Mouse (Mus musculus): ENCODE data around the gene Fbrsl1. TPM values are rescaled to one million over a fixed set of nuclear protein-coding genes. Genes with fewer than 3 reads are reported as not detected.

Gene Fbrsl1
- polyA plus RNA-seq, 1 experiment: 64.9 TPM

- Histone ChIP-seq H3K4me1 (ENCODE audit: control insufficient read depth, insufficient read depth, low read length) (peaks cover 6% of the 10 kb centered on the region; the same call in 1 of the 2 replicates), H3K4me3 (replicated peaks; ENCODE audit: extremely low read depth, low read depth, low read length) (no peak overlapping the region)
- WGBS: 77% methylated on average over 1 of the region's 1 CpGs
- TF ChIP-seq CTCF (IDR thresholded peaks at IDR 0.05; ENCODE audit: insufficient read depth, low read length): no peak
- no peak for DNase-seq
Observed at GRCm38 (mm10) chr5:110418523-110418911, 29.8 kb downstream of the Fbrsl1 start.

GRCm38 (mm10) chr5:110417756-110418522, 30.4 kb downstream of the Fbrsl1 start:
- TF ChIP-seq POLR2A (IDR thresholded peaks at IDR 0.05; ENCODE audit: borderline replicate concordance, extremely low read depth, low read depth, low read length) (no peak), CTCF (IDR thresholded peaks at IDR 0.05; ENCODE audit: insufficient read depth, low read length) (no peak)
- peaks cover 6% of the 10 kb centered on the region; the same call in 1 of the 2 replicates for H3K4me1 ChIP-seq (ENCODE audit: control insufficient read depth, insufficient read depth, low read length)
- WGBS: 68% methylated on average over 14 of the region's 14 CpGs

GRCm38 (mm10) chr5:110416825-110417401, 31.4 kb downstream of the Fbrsl1 start:
- DNase-seq: no peak
- Histone ChIP-seq H3K4me1 (ENCODE audit: control insufficient read depth, insufficient read depth, low read length) (peaks cover 6% of the 10 kb centered on the region; the same call in 1 of the 2 replicates), H3K4me3 (replicated peaks; ENCODE audit: extremely low read depth, low read depth, low read length) (no peak overlapping the region)
- WGBS: 56% methylated on average over 7 of the region's 7 CpGs
- TF ChIP-seq CTCF (IDR thresholded peaks at IDR 0.05; ENCODE audit: insufficient read depth, low read length) (no peak), POLR2A (IDR thresholded peaks at IDR 0.05; ENCODE audit: borderline replicate concordance, extremely low read depth, low read depth, low read length) (no peak)

More at GRCm38 (mm10) chr5:110417756-110418522, 30.4 kb downstream of the Fbrsl1 start:
- no peak overlapping the region for H3K4me3 ChIP-seq (replicated peaks; ENCODE audit: extremely low read depth, low read depth, low read length)
- DNase-seq: no peak

GRCm38 (mm10) chr5:110415806-110416700, 32.2 kb downstream of the Fbrsl1 start:
- WGBS: 72% methylated on average over 12 of the region's 13 CpGs
- TF ChIP-seq CTCF (IDR thresholded peaks at IDR 0.05; ENCODE audit: insufficient read depth, low read length): no peak
- DNase-seq: no peak

GRCm38 (mm10) chr5:110415022-110415421, 33.3 kb downstream of the Fbrsl1 start:
- no peak overlapping the region for H3K4me3 ChIP-seq (replicated peaks; ENCODE audit: extremely low read depth, low read depth, low read length)
- DNase-seq: no peak
- 78% methylated on average over 5 of the region's 5 CpGs for WGBS
- no peak for TF ChIP-seq CTCF (IDR thresholded peaks at IDR 0.05; ENCODE audit: insufficient read depth, low read length)
- TF ChIP-seq POLR2A (IDR thresholded peaks at IDR 0.05; ENCODE audit: borderline replicate concordance, extremely low read depth, low read depth, low read length): no peak
- no peaks in the 10 kb centered on the region for H3K4me1 ChIP-seq (ENCODE audit: control insufficient read depth, insufficient read depth, low read length)

More at GRCm38 (mm10) chr5:110415806-110416700, 32.2 kb downstream of the Fbrsl1 start:
- no peak overlapping the region for H3K4me3 ChIP-seq (replicated peaks; ENCODE audit: extremely low read depth, low read depth, low read length)
- no peaks in the 10 kb centered on the region for H3K4me1 ChIP-seq (ENCODE audit: control insufficient read depth, insufficient read depth, low read length)

- H3K4me1 ChIP-seq (ENCODE audit: control insufficient read depth, insufficient read depth, low read length): no peaks in the 10 kb centered on the region
- TF ChIP-seq CTCF (IDR thresholded peaks at IDR 0.05; ENCODE audit: insufficient read depth, low read length): no peak
- no peak for TF ChIP-seq POLR2A (IDR thresholded peaks at IDR 0.05; ENCODE audit: borderline replicate concordance, extremely low read depth, low read depth, low read length)
- 85% methylated on average over 14 of the region's 14 CpGs for WGBS
- no peak overlapping the region for H3K4me3 ChIP-seq (replicated peaks; ENCODE audit: extremely low read depth, low read depth, low read length)
- DNase-seq: no peak
Observed at GRCm38 (mm10) chr5:110413018-110413417, 35.3 kb downstream of the Fbrsl1 start.

- no peak for DNase-seq
- 82% methylated on average over 5 of the region's 5 CpGs for whole genome bisulfite sequencing
- Histone ChIP-seq H3K4me1 (ENCODE audit: control insufficient read depth, insufficient read depth, low read length) (no peaks in the 10 kb centered on the region), H3K4me3 (replicated peaks; ENCODE audit: extremely low read depth, low read depth, low read length) (no peak overlapping the region)
- TF ChIP-seq POLR2A (IDR thresholded peaks at IDR 0.05; ENCODE audit: borderline replicate concordance, extremely low read depth, low read depth, low read length): no peak
- no peak for TF ChIP-seq CTCF (IDR thresholded peaks at IDR 0.05; ENCODE audit: insufficient read depth, low read length)
Observed at GRCm38 (mm10) chr5:110410386-110410785, 37.9 kb downstream of the Fbrsl1 start.

- H3K4me3 ChIP-seq (replicated peaks; ENCODE audit: extremely low read depth, low read depth, low read length): no peak overlapping the region
- no peak for DNase-seq
- 90% methylated on average over 2 of the region's 2 CpGs for WGBS
- H3K4me1 ChIP-seq (ENCODE audit: control insufficient read depth, insufficient read depth, low read length): no peaks in the 10 kb centered on the region
- no peak for TF ChIP-seq POLR2A (IDR thresholded peaks at IDR 0.05; ENCODE audit: borderline replicate concordance, extremely low read depth, low read depth, low read length)
- TF ChIP-seq CTCF (IDR thresholded peaks at IDR 0.05; ENCODE audit: insufficient read depth, low read length): no peak
Observed at GRCm38 (mm10) chr5:110408967-110409366, 39.3 kb downstream of the Fbrsl1 start.

GRCm38 (mm10) chr5:110406065-110406714, 42.1 kb downstream of the Fbrsl1 start:
- no peak for TF ChIP-seq CTCF (IDR thresholded peaks at IDR 0.05; ENCODE audit: insufficient read depth, low read length)
- no peak for TF ChIP-seq POLR2A (IDR thresholded peaks at IDR 0.05; ENCODE audit: borderline replicate concordance, extremely low read depth, low read depth, low read length)
- WGBS: 73% methylated on average over 8 of the region's 8 CpGs

More at GRCm38 (mm10) chr5:110406065-110406714, 42.1 kb downstream of the Fbrsl1 start:
- no peak for DNase-seq
- H3K4me1 ChIP-seq (ENCODE audit: control insufficient read depth, insufficient read depth, low read length): no peaks in the 10 kb centered on the region
- H3K4me3 ChIP-seq (replicated peaks; ENCODE audit: extremely low read depth, low read depth, low read length): no peak overlapping the region

Measured in lung, adult 2 months (tissue).